Mouse (Mus musculus) right cerebral cortex, adult 18-20 months (tissue): Measurements from ENCODE around the gene Ube2q1.
A peak's percentile ranks its signal among the peaks of the same experiment; 100 is the strongest.

Source experiments
- DNase-seq: peaks from one replicate; pipeline ENCODE4 v3.0.0; 2022; ENCODE audit warnings: mixed read lengths

Gene Ube2q1

DNA sequence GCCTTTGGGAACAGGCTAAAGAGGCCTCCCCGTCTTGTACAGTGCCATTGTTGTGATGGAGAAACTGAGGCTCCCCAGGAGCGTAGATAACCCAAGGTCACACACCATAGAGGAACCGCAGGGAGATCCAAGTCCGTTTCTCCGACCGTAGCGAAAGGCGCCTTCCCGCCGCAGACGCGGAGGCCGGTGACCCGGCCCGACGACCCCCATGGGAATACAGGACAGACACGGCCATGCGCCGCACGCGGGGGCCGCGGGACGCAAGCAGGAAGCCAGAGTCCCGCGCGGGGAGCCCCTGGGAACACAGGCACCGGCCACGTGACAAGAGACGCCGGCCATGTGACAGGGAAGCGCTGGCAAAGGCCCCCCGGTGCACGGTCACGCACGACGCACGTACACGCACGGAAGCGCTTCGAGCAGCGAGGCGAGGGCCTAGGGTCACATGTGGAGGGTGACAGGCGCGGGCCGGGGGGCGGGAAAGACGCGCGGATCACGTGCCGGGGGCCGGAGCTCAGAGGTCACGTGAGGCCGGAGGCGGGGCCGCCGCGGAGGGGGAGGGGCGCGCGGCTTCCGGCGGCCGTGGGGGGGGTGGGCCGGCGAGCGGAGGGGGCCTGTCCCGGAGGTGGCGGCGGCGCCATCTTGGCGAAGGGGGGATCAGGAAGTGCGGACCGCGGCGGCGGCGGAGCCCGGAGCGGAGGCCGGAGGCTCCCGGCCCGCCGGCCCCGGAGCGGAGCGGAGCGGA is at the start of gene Ube2q1:
Gene Ube2q1, plus strand, starts transcription at position 649 of the 742 bp plus-strand sequence.
- peak; percentile 98 for DNase-seq

DNA sequence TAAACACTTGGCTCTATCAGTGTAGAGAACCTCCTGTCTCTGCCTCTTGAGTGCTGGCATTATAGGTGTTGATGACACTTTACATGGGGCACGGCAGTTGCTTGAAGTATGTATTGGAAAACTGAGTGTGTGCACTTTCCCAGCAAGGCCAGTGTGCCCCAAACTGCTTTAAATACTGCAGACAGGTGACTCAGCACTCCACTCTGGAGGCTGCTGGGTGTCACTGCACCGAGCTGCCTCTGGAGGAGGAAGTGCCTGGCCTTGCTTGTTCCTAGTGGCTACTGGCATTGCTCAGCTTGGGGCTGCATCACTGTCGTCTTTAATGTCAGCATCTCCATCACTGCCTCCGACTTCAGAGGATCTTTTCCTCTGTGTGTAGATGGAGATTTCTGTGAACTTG is 46.4 kb upstream of the Ube2q1 start:
- no peak for DNase-seq

DNA sequence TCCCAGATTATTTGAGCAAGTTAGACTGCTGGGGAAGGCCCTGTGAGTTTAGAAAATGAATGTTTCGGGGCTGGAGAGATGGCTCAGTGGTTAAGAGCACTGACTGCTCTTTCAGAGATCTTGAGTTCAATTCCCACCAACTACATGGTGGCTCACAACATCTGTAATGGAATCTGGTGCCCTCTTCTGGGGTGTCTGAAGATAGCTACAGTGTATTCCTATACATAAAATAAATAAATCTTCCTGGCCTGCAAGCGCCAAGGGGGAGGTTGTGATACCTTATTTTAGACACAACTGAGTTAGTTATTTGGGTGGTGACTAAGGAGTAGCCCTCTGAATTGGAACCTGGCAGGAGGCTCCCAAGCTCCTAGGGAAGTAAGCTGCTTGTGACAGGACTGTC is 44.6 kb upstream of the Ube2q1 start:
- DNase-seq, result no peak

DNA sequence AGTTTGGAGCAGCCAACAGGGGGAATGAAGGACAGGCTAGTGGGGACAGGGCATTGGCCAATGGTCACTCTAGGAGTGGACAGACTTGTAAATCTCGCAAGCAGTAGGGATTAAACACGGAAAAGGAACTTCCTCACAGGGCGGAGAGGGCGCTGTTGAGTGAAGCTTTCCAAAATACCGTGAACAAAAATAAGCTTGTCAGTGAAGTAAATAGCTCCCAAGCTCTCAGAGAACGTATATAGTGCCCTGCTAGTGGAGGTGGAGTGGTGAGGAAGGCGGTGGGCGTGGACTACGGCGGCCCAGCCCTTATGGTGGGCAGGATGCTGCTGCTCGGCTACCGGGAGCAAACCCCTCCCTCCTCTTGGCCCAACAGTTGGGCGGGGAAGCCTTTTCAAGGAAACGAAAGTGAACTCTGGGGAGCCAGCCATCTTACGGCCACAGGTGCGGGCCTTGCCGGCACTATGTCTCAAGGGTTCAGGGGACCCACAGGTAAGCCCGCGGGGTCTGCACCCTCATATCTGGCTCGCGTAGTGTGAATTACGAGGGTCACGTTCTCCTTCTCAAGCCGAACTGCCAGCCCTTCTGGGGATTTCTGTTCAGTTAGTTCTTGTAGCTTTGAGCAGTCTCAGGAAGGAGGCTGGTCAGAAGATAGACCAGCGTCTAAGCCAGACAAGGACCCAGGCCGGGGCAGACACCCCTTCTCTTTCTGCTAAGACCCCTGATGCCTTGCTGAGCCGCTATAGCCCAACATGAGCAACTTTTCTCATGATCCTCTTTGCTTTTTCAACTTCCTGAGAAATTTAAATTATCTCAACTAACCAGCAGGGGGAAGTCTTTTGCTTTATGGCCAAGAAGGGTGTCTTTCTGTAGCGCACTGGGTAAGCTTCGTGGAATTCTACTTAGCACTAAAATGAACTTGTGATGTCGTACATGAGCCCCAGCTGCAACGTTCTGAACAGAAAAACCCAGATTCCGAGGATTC is 42.8 kb upstream of the Ube2q1 start:
- DNase-seq, result peak; percentile 61

DNA sequence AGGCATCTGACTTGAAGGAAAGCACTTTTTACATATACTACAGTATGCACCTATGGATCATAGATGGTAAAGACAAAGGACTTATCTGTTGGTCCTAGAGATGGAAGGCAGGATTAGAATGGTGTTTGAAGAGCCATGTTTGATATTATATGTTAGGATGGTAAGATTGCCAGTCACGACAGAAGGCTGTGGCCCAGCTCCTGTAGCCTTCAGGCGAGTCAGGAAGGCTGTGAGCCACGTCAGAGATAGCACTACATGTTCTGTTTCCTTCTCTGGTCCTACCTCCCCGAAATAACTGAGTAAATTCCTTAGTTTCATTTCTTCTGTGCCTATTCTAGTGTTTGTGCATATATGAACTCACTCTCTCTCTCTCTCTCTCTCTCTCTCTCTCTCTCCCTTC is 41.3 kb upstream of the Ube2q1 start:
- DNase-seq, result no peak

DNA sequence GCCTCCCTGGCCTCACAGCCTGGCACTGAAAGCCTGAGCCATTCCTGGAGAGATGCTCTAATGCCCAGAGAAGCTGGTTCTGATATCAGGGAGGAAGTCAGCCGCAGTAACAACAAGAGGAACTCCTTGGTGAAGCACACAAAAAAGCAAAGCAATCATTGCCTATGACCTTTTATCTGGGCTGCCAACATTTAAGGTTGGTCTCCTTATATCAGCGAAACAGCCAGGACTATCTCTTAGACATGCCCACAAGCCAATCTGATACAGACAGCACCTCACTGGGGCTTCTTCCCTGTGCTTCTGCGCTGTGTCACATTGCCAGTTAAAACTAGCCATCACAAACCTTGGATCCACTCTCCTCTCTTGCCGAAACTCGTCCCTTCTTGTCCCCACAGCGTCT is 34.9 kb upstream of the Ube2q1 start:
- no peak for DNase-seq

DNA sequence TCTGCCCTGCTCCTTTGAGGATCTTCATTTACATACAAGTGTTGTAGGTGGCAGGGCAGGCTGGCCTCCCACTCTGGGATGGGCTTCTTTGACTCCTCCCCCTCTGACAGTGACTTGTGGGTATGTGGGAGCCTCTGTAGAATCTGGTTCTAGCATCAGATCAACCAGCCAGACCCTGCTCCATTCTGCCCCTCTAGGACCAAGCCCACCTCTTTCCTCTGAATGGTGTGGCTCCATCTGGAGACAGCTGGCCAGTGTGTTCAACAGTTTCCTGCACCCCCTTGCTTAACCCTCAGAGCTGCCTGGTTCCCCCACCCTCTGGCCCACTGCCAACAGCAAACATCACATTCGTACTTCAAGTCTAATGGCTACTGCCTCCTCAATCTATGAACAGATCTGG is 21.1 kb upstream of the Ube2q1 start:
- DNase-seq, result no peak

DNA sequence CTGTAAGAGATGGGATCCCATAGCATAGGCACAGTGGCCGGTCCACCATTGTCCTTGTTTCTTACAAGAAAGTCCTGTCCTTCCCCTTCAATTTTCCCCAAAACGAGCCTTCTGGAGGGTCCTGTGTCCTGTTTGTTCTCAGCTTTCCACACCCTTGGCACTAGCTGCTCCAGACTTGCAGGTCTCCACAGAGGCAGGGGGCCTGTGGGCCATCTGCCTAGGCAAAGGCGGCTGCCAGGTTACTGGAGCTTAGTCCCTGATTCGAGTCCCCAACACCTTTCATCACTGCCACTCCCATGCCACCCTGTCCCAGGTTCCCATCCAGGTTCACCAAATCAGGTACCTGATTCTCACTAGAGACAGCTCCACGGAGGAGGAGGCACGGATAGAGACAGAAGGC is 18.1 kb upstream of the Ube2q1 start:
- no peak for DNase-seq

DNA sequence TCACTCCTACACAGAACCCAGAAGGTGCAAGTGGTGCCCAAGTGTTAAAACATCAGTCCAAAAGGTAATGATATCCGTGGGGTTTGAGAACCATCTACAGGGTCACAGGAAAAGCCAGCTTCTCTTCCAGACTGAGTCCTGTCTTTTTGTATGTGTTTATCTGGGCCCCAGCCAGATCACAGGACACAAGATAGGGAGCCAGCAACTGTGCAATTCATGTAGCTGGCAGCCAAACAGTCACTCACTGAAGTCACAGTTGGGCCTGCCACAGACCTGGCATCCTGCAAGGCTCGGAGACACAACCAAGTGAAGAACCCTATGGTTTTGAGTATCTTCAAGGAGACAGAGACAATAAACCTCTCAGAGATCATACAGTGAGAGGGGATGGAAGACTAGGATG is 15.6 kb upstream of the Ube2q1 start:
- DNase-seq, result no peak

DNA sequence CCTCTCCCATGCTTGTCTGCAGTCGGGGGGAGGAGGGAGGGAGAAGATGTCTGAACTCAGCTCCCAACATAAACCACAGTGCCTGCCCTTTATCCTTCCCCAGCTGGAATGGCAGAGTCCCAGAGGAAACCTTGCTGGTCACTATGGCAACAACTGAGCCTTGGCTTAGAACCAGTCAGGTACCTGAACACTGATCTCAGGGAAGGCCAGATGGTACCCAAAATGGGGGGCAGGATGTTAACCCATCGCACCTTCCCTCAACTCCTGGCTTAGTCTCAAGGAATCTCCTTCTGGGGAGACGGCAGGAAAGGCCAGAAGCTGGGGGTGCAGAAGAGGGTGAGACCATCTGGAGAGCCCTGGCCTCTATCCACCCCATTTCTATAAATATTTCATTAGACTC is 13.6 kb upstream of the Ube2q1 start:
- DNase-seq, result no peak

DNA sequence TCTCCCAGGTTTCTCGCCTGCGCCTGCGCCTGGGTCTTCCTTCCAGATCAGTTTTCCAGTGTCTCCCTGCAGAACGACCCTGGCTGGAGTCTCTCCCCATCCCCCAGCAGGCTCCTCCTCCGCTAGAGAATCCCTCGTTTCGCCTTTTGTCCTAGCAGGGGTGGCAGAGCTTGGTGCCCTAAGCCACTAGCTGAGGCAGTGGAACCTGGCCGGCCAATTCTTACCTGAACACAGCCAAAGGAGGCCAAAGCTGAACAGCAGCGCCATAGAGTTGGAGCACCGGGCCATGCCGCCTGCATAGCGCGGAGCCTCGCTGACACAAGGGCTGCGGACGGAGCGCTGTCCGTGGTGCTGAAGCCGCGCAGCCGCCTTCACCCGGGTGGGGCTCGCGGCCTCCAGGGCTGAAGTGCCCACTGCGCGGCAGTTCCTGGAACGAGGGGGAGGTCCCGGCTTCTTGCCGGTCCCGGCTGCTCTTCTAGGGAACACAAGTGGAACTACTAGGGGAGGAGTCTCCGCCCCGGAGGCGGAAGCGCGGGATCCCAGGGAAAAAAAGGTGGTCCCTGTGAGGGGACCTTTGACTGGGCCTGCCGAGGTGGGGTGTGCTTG is 9.2 kb upstream of the Ube2q1 start, which contains the start of gene Chrnb2:
Gene Chrnb2, minus strand, starts transcription at position 514 of the 606 bp plus-strand sequence.
- peak; percentile 57 for DNase-seq

DNA sequence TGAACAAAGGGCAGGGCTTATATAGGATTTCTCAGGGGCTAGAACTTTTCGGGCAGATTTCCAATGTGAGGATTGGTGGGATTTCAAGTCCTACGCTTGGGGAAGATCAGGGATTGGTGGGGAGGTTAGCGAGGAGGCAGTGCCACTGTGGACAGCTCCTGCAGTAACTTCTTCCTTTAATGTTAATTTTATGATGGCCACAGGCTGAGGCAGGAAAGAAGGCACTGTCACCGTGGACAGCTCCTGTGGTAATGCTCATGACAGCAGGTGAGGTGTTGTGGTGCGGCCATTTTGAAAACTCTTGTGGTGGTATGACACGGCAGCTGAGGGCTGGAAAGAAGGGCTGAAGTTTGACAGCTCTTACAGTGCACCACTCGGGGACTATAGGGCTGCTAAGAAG is 3.8 kb upstream of the Ube2q1 start:
- no peak for DNase-seq

DNA sequence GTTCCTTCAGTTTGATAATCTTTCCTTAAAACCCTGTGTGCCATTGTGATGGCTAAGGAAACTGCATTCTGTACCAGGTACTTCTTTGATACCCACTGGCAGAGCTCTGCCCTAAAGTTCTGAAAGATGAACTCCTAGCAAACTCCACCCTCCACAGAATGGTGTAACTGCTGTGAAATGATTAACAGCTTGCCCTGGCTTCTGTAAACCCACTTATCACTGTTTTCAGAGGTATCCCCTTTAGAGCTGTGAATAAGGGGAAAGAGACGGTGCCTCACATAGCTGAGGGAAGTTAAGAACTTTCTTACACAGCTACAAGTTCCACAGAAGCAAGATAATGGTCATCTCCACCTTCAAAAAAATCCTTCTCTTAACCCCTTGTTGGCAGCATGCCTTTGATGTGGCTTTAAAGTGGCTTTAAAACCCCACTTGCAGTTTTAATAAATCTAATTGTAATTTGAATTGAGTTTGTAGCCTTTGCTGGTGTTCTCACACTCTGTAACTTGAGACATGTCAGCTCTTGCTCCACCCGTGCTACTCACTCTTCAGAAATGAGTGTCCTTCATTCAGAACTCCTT is 2.9 kb upstream of the Ube2q1 start:
- DNase-seq, result no peak

DNA sequence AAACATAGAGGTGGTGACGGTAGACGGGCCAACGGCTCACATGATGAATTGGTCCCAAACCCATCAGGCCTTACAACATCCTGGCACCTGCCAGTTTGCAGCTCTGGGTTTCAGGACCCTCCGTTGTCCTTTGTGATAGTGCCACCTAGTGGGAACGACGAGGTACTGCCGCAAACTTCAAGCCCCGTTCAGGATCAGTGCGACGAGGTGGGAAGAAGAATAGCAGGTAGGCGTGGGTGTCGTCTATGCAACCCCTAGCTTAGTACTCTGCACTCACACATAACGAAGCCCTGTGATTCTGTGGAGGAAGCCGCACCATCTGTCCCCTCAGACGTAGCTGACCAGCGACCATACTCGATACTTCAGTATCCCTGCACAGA is 838 bp upstream of the Ube2q1 start:
- DNase-seq, result peak; percentile 86

DNA sequence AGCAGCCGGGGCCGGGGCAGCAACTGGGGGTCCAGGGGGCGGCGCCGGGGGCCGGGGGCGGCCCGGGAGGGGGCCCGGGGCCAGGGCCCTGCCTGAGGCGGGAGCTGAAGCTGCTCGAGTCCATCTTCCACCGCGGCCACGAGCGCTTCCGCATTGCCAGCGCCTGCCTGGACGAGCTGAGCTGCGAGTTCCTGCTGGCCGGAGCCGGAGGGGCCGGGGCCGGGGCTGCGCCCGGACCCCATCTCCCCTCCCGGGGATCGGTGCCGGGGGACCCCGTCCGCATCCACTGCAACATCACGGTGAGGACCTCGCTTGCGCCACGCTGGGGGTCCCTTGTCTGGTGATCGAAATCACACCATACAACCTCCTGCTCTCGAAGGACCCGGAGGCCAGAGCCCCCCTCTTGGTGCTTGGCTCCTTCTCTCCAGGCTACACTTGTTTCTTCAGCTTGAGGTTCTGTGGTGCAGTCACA is 360 bp downstream of the Ube2q1 start:
- DNase-seq, result peak; percentile 37

DNA sequence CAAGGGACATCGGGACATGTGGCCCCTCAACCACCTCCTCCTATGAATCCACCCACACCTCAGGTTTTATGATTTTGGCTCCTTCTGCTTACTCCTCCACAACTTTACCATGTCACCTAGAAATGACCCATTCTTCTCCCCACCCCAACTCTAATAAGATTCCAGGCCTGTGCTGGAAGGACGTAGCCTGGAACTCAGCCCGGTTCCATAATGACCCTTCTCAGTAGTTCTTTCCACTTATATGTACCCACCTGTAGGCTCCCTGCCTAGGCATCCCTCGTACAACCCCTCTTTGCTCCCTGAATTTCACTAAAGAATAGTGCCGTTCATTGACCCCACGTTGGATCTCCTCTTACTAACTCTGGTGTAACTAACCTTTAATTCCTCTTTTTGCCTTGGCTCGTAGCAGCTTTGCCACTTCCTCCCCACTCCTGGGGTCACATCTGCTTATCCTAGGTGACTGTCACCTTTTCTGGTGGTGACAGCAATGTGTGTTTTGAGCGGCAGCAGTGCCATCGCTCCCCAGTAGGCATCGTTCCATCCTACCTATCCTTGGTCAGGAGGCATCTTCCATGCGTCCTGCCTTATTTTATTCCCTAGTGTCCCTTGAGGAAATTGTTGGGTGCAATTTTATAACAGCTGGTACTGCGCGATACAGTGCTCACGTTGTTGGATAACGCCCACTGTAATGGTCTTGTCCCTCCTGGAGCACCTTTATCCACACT is 982 bp downstream of the Ube2q1 start:
- no peak for DNase-seq

DNA sequence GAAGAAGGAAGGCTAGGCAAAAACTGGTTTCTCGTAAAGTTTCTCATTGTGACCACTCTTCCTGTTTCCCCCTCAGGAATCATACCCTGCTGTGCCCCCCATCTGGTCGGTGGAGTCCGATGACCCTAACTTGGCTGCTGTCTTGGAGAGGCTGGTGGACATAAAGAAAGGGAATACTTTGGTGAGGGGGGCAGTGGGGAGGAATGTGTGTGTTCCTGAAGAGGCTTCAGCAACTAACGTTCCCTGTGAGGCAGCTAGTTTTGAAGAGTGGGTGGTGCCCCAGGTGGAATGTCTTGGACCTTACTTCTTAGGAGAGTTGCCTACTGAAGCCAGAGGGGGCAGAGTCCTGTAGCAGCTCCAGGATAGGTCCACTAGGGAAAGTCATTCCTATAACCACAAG is 2.6 kb downstream of the Ube2q1 start:
- DNase-seq, result no peak

DNA sequence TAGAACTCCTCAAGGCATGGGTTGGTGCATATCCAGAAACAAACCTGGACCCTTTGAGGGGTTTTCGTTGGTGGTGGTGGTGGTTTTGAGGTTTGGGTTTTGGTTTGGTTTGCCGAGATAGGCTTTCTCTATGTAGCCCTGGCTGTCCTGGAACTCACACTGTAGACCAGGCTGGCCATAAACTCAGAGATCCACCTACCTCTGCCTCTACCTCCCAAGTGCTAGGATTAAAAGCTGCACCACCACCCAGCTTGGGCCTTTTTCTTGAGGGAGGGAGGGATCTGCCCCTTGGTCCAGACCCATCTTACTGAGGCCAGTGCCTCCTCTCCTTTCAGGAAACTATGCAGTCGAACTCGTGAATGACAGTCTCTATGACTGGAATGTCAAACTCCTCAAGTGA is 6.7 kb downstream of the Ube2q1 start:
- DNase-seq, result no peak

DNA sequence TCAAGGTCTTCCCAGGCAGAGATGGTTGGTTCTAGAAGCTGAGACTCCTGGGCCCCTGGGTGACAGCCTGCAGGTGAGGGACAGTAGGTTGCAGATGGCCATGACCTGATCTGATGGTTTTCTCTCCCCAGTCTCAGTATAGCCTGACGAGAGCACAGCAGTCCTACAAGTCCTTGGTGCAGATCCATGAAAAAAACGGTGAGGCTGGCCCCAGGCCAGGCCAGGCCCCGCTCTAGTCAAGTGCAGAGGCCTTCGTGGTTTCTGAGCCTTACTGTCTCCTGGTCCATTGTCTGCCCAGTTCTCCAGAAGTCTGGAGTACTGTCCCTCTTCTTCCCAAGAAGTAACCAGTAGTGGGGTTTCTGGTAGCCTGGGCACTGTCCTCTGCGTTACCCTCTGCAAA is 8.2 kb downstream of the Ube2q1 start:
- no peak for DNase-seq

DNA sequence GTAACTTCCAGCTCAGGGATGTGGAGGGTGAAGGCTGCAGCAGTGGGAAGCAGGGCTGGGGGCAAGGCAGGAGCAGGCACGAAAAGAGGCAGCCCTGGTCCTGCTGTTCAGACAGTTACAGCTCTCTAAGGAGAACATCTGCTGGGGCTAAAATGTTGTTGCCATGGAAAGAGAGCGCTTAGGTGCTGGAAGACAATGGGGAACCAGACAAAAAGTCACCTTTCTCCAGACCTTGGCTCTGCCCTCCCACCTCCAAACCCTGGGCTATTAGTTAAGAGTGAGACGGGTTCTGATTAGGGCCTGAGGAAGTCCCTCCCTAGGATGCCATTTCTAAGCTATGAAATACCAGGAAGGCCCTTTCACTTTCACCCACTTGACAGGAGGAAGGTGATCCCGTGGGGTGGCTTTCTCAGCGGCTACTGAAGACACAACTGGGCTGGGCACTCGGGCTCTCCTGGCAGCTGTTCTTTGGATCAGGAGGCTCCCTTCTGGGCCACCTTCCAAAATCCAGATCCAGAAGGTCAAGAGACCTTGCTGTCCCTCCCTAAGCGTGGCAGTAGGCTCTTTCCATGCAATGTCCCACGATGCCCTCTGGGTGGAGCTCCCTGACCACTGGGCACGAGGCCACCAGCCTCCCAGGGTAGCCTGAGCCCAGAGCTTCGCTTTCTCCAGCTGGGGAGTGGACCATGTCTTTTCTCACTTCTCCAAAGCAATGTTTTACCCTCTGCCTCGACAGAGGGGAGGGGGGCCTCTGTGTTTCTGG is 11.8 kb downstream of the Ube2q1 start:
- peak; percentile 54 for DNase-seq

DNA sequence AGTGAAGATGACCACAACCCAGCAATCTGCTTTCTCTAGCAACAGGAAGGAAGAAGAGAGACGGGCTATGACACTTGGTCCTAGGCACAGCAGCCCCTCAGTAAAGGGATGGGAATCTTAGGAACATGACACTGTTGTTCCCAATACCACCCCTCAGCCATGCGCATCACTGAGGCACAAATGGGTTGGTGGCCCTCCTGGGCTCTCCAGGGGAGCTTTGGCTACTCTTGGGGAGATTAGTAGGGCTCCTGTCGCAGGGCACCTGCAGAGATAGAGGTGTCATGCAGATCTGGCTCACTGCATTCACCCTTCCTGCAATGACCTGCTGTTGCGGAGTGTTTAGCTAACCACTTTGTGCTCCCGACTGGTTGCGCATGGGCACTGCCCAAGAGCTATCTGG is 12.9 kb downstream of the Ube2q1 start:
- DNase-seq, result no peak
